Mouse (Mus musculus): Measurements from ENCODE around the gene Jtb. TPM values are rescaled to one million over a fixed set of nuclear protein-coding genes. Genes with fewer than 3 reads are reported as not detected.

Jtb gene
- total RNA-seq, 1 experiment from 2014 or later, result 65.2 TPM

GRCm38 (mm10) chr3:90255194-90255565, 23.8 kb downstream of the Jtb start:
- no peak for ATAC-seq (ENCODE audit: extremely low read depth, insufficient number of reproducible peaks, low FRiP score, poor library complexity, severe bottlenecking)

- no peak for ATAC-seq (ENCODE audit: extremely low read depth, insufficient number of reproducible peaks, low FRiP score, poor library complexity, severe bottlenecking)
These were observed 24.5 kb downstream of the Jtb start for GRCm38 (mm10) chr3:90255784-90256353.

- ATAC-seq (ENCODE audit: extremely low read depth, insufficient number of reproducible peaks, low FRiP score, poor library complexity, severe bottlenecking), result no peak
These were observed 25.5 kb downstream of the Jtb start for GRCm38 (mm10) chr3:90256731-90257530.

GRCm38 (mm10) chr3:90258521-90258920, 27.1 kb downstream of the Jtb start:
- no peak for ATAC-seq (ENCODE audit: extremely low read depth, insufficient number of reproducible peaks, low FRiP score, poor library complexity, severe bottlenecking)

- ATAC-seq (ENCODE audit: extremely low read depth, insufficient number of reproducible peaks, low FRiP score, poor library complexity, severe bottlenecking), result no peak
These were observed 31.8 kb downstream of the Jtb start for GRCm38 (mm10) chr3:90263121-90263771.

GRCm38 (mm10) chr3:90264687-90265033, 33.3 kb downstream of the Jtb start:
- ATAC-seq (ENCODE audit: extremely low read depth, insufficient number of reproducible peaks, low FRiP score, poor library complexity, severe bottlenecking), result no peak

GRCm38 (mm10) chr3:90265034-90265931, 33.9 kb downstream of the Jtb start, which contains the start of gene Dennd4b:
TSS of gene Dennd4b (plus strand) at chr3:90265185.
- peak; percentile 78 for ATAC-seq (ENCODE audit: extremely low read depth, insufficient number of reproducible peaks, low FRiP score, poor library complexity, severe bottlenecking)

GRCm38 (mm10) chr3:90265932-90266741, 34.7 kb downstream of the Jtb start:
- ATAC-seq (ENCODE audit: extremely low read depth, insufficient number of reproducible peaks, low FRiP score, poor library complexity, severe bottlenecking), result peak; percentile 47

GRCm38 (mm10) chr3:90266901-90267775, 35.7 kb downstream of the Jtb start:
- no peak for ATAC-seq (ENCODE audit: extremely low read depth, insufficient number of reproducible peaks, low FRiP score, poor library complexity, severe bottlenecking)

GRCm38 (mm10) chr3:90268190-90268589, 36.8 kb downstream of the Jtb start:
- ATAC-seq (ENCODE audit: extremely low read depth, insufficient number of reproducible peaks, low FRiP score, poor library complexity, severe bottlenecking), result no peak

- ATAC-seq (ENCODE audit: extremely low read depth, insufficient number of reproducible peaks, low FRiP score, poor library complexity, severe bottlenecking), result no peak
These were observed 37.6 kb downstream of the Jtb start for GRCm38 (mm10) chr3:90268971-90269370.

GRCm38 (mm10) chr3:90270784-90271183, 39.4 kb downstream of the Jtb start:
- no peak for ATAC-seq (ENCODE audit: extremely low read depth, insufficient number of reproducible peaks, low FRiP score, poor library complexity, severe bottlenecking)

- no peak for ATAC-seq (ENCODE audit: extremely low read depth, insufficient number of reproducible peaks, low FRiP score, poor library complexity, severe bottlenecking)
These were observed 40.8 kb downstream of the Jtb start for GRCm38 (mm10) chr3:90272170-90272569.

- ATAC-seq (ENCODE audit: extremely low read depth, insufficient number of reproducible peaks, low FRiP score, poor library complexity, severe bottlenecking), result no peak
These were observed 42.5 kb downstream of the Jtb start for GRCm38 (mm10) chr3:90273855-90274254.

- no peak for ATAC-seq (ENCODE audit: extremely low read depth, insufficient number of reproducible peaks, low FRiP score, poor library complexity, severe bottlenecking)
These were observed 43.9 kb downstream of the Jtb start for GRCm38 (mm10) chr3:90275286-90275685.

- ATAC-seq (ENCODE audit: extremely low read depth, insufficient number of reproducible peaks, low FRiP score, poor library complexity, severe bottlenecking), result no peak
These were observed 45.5 kb downstream of the Jtb start for GRCm38 (mm10) chr3:90276858-90277257.

- no peak for ATAC-seq (ENCODE audit: extremely low read depth, insufficient number of reproducible peaks, low FRiP score, poor library complexity, severe bottlenecking)
These were observed 46.4 kb downstream of the Jtb start for GRCm38 (mm10) chr3:90277793-90278192.
